Mouse (Mus musculus) gastrocnemius, postnatal 36 days (tissue): ENCODE data around the gene Zfp619. TPM values are rescaled to one million over a fixed set of nuclear protein-coding genes. Genes with fewer than 3 reads are reported as not detected.
"Not testable (repeated sequence)": the region's sequence is repeated elsewhere in the genome, so short reads cannot be mapped to it uniquely, and the experiment has no call there.

Experiments
- DNase-seq, 2 experiments: peaks; one replicate each; pipeline ENCODE4 v3.0.0; 2022
- intact Hi-C: fragments of 180-260 bp; cut with DNase I; formaldehyde crosslinking; loops from one replicate; pipeline ENCODE4 v1.15.1; 2025
- total RNA-seq, 2 experiments: library from RNA; stranded (reverse); gene quantifications; 2 replicates each; pipeline ENCODE4 v1.2.3; 2021

Zfp619 gene
- total RNA-seq, 2 experiments from 2014 or later, result 0.94 to 1.3 TPM

DNA sequence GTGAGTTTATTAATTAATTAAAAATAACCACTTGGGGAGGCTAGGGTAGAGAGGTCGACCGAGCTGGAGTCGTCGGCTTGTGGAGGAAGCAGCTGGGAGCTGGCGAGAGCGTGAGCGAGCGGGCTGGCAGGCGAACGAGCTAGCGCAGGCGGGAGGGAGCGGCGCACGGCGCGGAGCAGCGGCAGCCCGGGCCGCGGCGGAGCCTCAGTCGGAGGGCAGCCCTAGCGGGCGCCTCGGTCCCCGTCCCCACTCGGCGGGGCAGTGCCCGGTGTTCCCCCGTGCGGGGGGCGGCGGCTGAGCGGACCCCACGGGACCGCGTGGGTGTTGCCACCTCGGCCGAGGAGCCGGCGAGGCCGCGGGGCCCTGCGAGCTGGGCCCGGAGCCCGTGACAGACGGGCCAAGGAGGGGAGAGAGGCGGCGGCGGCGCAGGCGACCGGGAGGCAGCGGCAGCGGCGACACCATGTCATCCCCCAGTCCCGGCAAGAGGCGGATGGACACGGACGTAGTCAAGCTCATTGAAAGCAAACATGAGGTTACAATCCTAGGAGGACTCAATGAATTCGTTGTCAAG, 71.0 kb downstream of the Zfp619 start:
- intact Hi-C loops, result not testable (repeated sequence)
- DNase-seq, result peak in 1 of 2 experiments; percentile 20

DNA sequence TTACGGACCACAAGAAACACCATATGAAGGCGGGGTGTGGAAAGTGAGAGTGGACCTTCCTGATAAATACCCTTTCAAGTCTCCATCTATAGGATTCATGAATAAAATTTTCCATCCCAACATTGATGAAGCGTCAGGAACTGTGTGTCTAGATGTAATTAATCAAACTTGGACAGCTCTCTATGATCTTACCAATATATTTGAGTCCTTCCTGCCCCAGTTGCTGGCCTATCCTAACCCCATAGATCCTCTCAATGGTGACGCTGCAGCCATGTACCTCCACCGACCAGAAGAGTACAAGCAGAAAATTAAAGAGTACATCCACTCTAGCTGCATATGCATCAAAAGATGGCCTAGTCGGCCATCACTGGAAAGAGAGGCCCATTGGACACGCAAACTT, 71.5 kb downstream of the Zfp619 start:
- DNase-seq, intact Hi-C loops: not testable (repeated sequence)

Other genes starting within 250 kb of the Zfp619 start
- not detected for gene Gm5114, start 104.6 kb upstream of the Zfp619 start, total RNA-seq